Mouse (Mus musculus) activated CD4-positive, CD25-positive, alpha-beta regulatory T cell, adult 4 months (primary cell): ENCODE measurements around the gene 4930507D05Rik. TPM values are rescaled to one million over a fixed set of nuclear protein-coding genes. Genes with fewer than 3 reads are reported as not detected.
A peak's percentile ranks its signal among the peaks of the same experiment; 100 is the strongest.
"Not testable (repeated sequence)": the region's sequence is repeated elsewhere in the genome, so short reads cannot be mapped to it uniquely, and the experiment has no call there.

Experiments
- ATAC-seq: one replicate; pipeline ENCODE4 v1.8.0; 2017
- polyA plus RNA-seq, 2 experiments: library from polyadenylated mRNA; unstranded; fragments of 100-300 nt; shearing (Covaris generic); gene quantifications; one replicate each; pipeline ENCODE4 v1.2.1; 2017

Gene 4930507D05Rik
- polyA plus RNA-seq, 2 experiments from 2014 or later, result not detected

- ATAC-seq, result no peak
Measured at GRCm38 (mm10) chr10:62481108-62481852, 32.0 kb downstream of the 4930507D05Rik start.

DNA sequence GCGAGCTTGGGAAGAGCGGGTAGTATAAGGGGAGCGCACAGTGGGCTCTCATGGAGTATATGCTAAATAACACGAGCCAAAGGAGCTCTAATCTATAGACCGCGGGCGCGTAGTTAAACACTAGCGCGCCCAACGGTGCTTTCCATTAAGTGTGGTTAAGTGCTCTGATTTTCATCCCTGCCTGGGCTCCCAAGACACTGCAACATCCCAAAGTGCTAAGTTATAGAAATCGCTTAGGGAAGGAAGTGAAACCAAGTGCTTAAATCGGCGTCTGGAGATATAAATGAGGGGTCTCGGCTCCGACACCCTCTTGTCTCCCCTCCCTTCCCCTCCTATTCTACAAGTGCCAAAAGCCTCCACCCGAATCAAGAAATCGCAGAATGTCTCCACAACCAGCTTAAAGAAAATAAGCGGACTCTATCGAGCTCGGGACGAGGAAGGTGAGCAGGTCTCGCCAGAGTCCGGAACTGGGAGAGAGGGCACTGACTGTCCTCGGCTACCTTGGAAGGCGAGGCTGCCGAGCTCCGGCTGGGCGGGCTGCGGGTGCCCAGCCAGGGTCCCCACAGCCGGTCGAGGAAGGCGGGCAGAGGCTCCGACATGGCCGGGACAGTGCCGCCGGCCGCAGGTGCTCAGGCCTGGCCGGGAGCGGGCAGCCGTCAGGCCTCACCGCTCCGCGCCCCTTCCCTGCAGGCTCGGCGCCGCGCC is 36.7 kb downstream of the 4930507D05Rik start:
- ATAC-seq, result peak; percentile 14

DNA sequence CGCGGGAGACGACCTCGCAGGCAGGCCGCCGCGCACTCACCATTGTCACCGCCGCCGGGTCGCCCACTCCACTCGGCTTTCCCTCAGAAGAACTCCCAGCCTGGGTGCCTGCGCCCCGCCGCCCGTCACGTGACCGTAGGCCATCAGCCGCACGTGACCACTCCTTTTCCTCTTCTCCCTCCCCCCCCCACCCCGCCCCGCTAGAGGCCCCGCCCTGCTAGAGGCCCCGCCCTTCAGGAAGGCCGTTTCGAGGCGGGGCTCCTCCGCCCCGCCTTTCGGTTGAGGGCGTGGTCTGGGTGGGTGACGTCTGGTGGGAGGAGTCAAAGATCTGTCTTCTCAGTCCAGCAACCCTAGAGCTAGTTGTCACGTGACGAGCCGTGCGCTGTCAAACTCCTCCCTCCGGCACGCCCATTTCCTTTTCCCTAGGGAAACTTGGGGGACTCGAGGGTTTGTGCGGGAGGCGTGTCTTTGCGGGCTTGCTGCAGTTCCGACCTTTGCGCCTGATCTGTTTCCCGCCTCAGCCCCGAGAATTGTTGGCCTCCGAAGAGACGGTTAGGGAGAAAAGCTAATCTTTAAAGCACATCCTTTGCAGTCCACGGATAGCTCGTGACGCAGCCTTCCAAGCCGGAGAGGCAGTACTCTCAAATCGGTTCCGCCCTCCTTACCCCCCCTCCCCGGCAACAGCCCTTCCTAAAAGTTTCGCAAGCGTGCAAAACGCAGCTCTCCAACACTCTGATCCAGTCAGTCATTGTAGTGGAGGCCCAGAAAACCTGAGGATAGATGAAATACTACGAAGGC is 37.5 kb downstream of the 4930507D05Rik start, which contains the start of gene Vps26a:
Gene Vps26a, minus strand, starts transcription at position 188 of the 798 bp plus-strand sequence.
- ATAC-seq, result peak; percentile 75

- no peak for ATAC-seq
Measured at GRCm38 (mm10) chr10:62488266-62488665, 39.0 kb downstream of the 4930507D05Rik start.

DNA sequence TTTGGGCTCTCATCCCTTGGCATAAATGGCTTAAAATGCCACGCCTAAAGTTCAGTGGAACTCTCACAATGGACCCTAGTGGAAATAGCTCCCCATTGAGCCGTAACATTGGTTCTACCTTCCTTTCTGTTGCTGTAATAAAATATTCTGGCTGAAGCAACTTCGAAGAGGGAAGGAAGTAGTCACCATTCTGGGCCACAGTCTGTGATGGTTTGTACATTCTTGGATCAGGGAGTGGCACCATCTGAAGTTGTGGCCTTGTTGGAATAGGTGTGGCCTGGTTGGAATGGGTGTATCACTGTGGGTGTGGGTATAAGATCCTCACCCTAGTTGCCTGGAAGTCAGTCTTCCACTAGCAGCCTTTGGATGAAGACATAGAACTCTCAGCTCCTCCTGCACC is 42.4 kb downstream of the 4930507D05Rik start:
- not testable (repeated sequence) for ATAC-seq

DNA sequence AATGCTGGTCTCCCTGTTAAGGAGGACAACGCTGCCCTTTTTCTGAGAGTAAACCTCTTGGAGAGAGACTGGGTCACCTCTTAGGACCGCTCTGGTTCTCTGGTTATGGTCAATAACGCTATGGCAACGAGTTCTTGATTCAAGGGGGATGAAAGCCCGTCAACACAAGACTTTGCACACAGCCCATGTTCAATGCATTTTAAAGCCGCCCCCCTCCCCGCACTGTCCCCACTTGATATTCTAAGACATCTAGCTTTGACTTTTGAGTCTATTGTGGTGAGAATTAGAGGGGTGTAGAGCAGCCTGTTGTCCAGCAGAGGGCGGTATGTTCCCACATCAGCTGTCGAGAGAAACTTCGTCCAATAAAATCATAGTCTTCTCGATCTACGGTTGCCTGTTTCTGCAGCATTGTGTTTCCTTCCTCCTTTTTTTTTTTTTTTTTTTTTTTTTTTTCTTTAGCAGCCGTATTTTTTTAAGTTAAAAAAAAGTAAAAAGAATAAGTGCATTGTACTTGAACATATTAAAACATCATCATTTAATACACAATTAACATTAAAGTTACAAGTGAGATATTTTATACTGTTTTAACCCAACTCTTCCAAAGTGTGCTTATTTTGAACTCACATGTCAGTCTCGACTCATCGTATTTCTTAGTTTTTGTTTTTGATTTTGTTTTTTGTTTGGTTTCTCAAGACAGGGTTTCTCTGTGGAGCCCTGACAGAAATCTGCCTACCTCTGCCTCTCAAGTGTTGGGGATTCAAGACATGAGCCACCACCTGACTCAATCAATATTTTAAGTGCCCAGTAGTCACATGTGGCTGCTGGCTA is 51.0 kb downstream of the 4930507D05Rik start:
- ATAC-seq, result peak; percentile 60

Other genes starting within 250 kb of the 4930507D05Rik start
- under 1 TPM in 1 of 2 experiments, not detected in 1; 0.15 TPM for gene Tspan15, start 218.2 kb upstream of the 4930507D05Rik start, polyA plus RNA-seq
- gene Tacr2, start 197.1 kb upstream of the 4930507D05Rik start, polyA plus RNA-seq, result not detected
- gene Hk1, start 69.6 kb upstream of the 4930507D05Rik start, polyA plus RNA-seq, result 10 to 100 TPM; 52.7 to 92.5 TPM
- under 1 TPM in 1 of 2 experiments, not detected in 1; 0.16 TPM for gene Hkdc1, start 27.0 kb upstream of the 4930507D05Rik start, polyA plus RNA-seq
- 1 to 10 TPM; 9.0 to 10.0 TPM for gene Supv3l1, start 249 bp downstream of the 4930507D05Rik start, polyA plus RNA-seq
- gene Vps26a, start 37.3 kb downstream of the 4930507D05Rik start, polyA plus RNA-seq, result 10 to 100 TPM; 68.8 to 72.1 TPM
- gene Srgn, start 78.0 kb downstream of the 4930507D05Rik start, polyA plus RNA-seq, result 1,000 to 10,000 TPM; 1,983 to 1,991 TPM
- 1 to 10 TPM; 4.1 to 6.0 TPM for gene Kif1bp, start 129.0 kb downstream of the 4930507D05Rik start, polyA plus RNA-seq
- gene Ddx21, start 152.8 kb downstream of the 4930507D05Rik start, polyA plus RNA-seq, result 10 to 100 TPM; 54.1 to 60.2 TPM
- 10 to 100 TPM; 91.8 to 100.0 TPM for gene Ddx50, start 201.7 kb downstream of the 4930507D05Rik start, polyA plus RNA-seq